Mouse (Mus musculus) lung, postnatal 0 days (tissue): ENCODE data around the gene Tnfrsf1a. TPM values are rescaled to one million over a fixed set of nuclear protein-coding genes. Genes with fewer than 3 reads are reported as not detected.

Source experiments
- ATAC-seq: fragments of 200-750 bp; cut with Nextera tagmentation; 2 replicates; pipeline ENCODE4 v1.8.0; 2017; ENCODE audit warnings: moderate library complexity
- DNase-seq: peaks from one replicate; pipeline ENCODE4 v3.0.0-alpha.2; 2016; ENCODE audit warnings: low spot score
- H3K27ac ChIP-seq: fragments of 300-500 bp; sonication (generic); 2 replicates; pipeline ENCODE4 v1.5.1; 2014; ENCODE audit warnings: antibody characterized with exemption, mild to moderate bottlenecking, low read length, mixed read lengths
- H3K27me3 ChIP-seq: fragments of 300-500 bp; sonication (generic); replicated peaks from 2 replicates; pipeline ENCODE4 v1.6.1; 2014; ENCODE audit warnings: low read length, mixed read lengths; ENCODE audit not compliant: insufficient read depth
- H3K36me3 ChIP-seq: fragments of 300-500 bp; sonication (generic); 2 replicates; pipeline ENCODE4 v1.6.1; 2014; ENCODE audit warnings: low read length, mixed read lengths; ENCODE audit not compliant: insufficient read depth
- H3K4me1 ChIP-seq: fragments of 300-500 bp; sonication (generic); 2 replicates; pipeline ENCODE4 v1.6.1; 2014; ENCODE audit warnings: antibody characterized with exemption, low read depth, low read length, mixed read lengths; ENCODE audit not compliant: insufficient read depth
- H3K4me2 ChIP-seq: fragments of 300-500 bp; sonication (generic); replicated peaks from 2 replicates; pipeline ENCODE4 v1.6.1; 2014; ENCODE audit warnings: low read depth, mild to moderate bottlenecking, low read length, moderate library complexity, mixed read lengths
- H3K4me3 ChIP-seq: fragments of 300-500 bp; sonication (generic); 2 replicates; pipeline ENCODE4 v1.5.1; 2014; ENCODE audit warnings: low read depth, low read length
- H3K9ac ChIP-seq: fragments of 300-500 bp; sonication (generic); replicated peaks from 2 replicates; pipeline ENCODE4 v1.6.1; 2014; ENCODE audit warnings: low read depth, mild to moderate bottlenecking
- H3K9me3 ChIP-seq: fragments of 300-500 bp; sonication (generic); 2 replicates; pipeline ENCODE4 v1.6.1; 2016; ENCODE audit warnings: low read length, mixed read lengths
- CTCF ChIP-seq: IDR thresholded peaks from 2 replicates; pipeline ENCODE4 v1.5.1; 2016; ENCODE audit warnings: antibody characterized with exemption, mild to moderate bottlenecking
- EP300 ChIP-seq: IDR thresholded peaks from 2 replicates; pipeline ENCODE4 v1.6.1; 2016; ENCODE audit warnings: antibody characterized with exemption, mild to moderate bottlenecking, control low read depth
- WGBS: fragments of 180-500 bp; shearing (Covaris S2); extraction: QIAGEN DNeasy Blood & Tissue Kit; methylation state at CpG from one replicate; pipeline ENCODE4 v1.1.7; 2014; 5-methylcytosine and 5-hydroxymethylcytosine counted together
- polyA plus RNA-seq: library from polyadenylated mRNA; unstranded; fragments of >200 nt; fragmentation: Nextera tagmentation; extraction: Ambion mirVana; gene quantifications from 2 replicates; pipeline ENCODE4 v1.2.1, GENCODE M21; 2015

The Tnfrsf1a gene
- polyA plus RNA-seq, 1 experiment from 2014 or later = 108 TPM

DNA sequence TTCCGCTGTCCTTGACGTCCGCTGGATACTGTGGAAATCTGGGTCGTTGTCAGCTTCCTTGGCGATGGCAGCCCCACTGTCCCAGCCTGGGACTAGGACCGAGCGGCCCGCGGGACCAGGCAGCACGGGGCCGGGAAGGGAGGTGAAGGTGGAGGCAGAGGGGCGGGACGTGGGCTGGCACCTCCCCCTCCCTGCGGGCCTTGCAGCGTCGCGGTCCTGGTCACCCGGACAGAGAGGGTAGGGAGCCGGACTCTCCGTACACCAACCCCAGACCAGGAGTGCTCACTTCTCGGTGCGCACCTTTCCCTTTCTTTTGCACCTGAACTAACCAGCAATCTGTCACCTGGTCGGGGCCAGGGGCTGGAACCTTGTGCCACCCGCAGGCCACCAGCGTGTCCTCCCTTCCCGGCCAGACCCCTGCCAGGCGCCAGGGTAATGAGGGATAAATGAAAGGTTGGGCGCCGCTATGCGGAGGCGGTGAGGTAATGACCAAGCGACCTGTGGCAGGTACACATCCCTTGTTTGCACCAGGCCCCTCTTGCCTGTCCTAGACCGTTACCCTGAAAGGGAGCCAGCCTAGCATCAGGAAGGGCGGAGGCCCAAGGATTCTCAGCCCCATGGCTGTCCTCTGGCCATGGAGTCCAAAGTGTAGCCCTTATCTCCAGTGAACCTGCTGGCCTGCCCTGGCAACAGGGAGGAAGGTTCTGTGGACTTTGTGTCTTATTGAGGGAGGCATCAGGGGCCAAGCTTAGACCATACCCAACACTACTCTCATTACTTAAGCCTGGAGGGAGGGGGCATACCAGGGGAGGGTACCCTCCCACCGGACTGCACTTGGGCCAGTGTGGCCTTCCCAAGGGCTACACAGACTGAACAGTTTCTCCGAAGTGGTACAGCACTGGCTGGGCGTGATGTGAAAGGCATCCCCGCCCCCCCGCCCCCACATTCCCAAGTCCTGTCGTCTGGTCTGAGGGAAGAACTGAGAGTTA, 31.5 kb downstream of the Tnfrsf1a start, which contains the start of gene Plekhg6:
TSS of gene Plekhg6 (minus strand) at position 422 of the 989 bp plus-strand sequence.
- TF ChIP-seq EP300 = no peak
- peak; percentile 9; the same call in 1 of the 2 replicates for TF ChIP-seq CTCF
- Histone ChIP-seq H3K36me3 (no peaks in the 10 kb centered on the region), H3K27ac (no peak within 1 kb of the TSS), H3K4me1 (peaks cover 16% of the 10 kb centered on the region; the same call in 1 of the 2 replicates), H3K4me2 (peak within 1 kb of the TSS; percentile 63), H3K27me3 (peaks cover 10% of the 10 kb centered on the region; the same call in 1 of the 2 replicates), H3K4me3 (peak within 1 kb of the TSS; percentile 28), H3K9me3 (no peaks in the 10 kb centered on the region), H3K9ac (no peak within 1 kb of the TSS)
- DNase-seq (peak; percentile 61), ATAC-seq (peak; percentile 76)
- 12% methylated on average over 35 of the region's 40 CpGs for WGBS

- 68% methylated on average over 2 of the region's 2 CpGs for WGBS
- no peaks in the 10 kb centered on the region for H3K36me3 ChIP-seq
- no peak overlapping the region for H3K4me3 ChIP-seq
- no peak overlapping the region for H3K27ac ChIP-seq
- ATAC-seq = no peak
- no peaks in the 10 kb centered on the region for H3K9me3 ChIP-seq
- TF ChIP-seq EP300 (no peak), CTCF (no peak)
- H3K4me1 ChIP-seq = peaks cover 16% of the 10 kb centered on the region; the same call in 1 of the 2 replicates
- peaks cover 10% of the 10 kb centered on the region; the same call in 1 of the 2 replicates for H3K27me3 ChIP-seq
- no peak for DNase-seq
- no peak overlapping the region for H3K9ac ChIP-seq
- no peak overlapping the region for H3K4me2 ChIP-seq
These were observed 32.9 kb downstream of the Tnfrsf1a start for GRCm38 (mm10) chr6:125382024-125382423.

DNA sequence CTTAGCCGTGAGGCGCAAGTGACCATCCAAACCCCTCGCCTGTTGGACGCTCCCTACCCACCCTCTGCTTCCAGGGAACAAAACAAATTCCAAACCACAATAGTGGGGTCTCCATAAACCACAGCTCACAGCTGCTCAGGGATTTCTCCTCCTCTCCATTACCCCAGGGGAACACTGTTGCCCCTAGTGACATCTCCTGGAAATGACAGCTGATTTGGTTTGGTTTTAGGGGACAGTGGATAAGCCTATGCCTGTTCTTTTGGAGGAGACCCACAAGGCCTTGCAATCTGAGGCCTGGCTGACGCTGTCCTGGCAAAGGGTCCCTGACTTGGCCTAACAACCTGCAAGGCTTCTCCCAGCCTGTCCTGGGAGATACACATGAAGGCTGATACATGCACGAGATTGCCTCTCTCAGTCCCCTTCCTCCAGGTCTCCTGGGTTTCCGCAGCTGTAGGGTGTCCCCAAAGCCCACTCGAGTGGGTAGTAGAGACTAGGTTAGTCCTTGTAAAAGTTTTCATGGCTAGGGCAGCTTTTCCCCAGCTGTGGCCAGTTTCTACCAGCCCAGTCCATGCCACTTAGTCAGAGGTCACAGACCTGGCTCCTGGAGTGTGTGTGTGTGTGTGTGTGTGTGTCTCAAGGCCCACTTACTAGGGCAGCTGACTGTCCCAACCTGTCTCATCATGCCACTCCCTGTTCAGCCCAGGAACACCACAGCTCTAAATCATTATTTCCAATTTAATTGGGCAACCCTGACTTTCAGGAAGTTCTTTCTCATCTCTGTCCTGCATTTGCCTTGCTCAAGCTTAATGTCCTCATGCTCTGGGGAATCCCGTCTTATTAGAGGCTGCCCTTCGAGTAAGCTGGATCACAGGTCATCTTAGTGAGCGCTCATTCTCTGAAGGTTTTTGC, 36.2 kb downstream of the Tnfrsf1a start:
- H3K4me2 ChIP-seq = no peak overlapping the region
- no peak for TF ChIP-seq EP300
- peak; percentile 77 for TF ChIP-seq CTCF
- no peak overlapping the region for H3K9ac ChIP-seq
- no peaks in the 10 kb centered on the region for H3K9me3 ChIP-seq
- H3K36me3 ChIP-seq = no peaks in the 10 kb centered on the region
- H3K4me3 ChIP-seq = no peak overlapping the region
- DNase-seq (no peak), ATAC-seq (no peak)
- H3K27ac ChIP-seq = no peak overlapping the region
- 0 out of 2 replicates have a peak, but pooled peaks cover 6% of the 10 kb centered on the region for H3K27me3 ChIP-seq
- WGBS = 67% methylated on average over 11 of the region's 11 CpGs
- no peaks in the 10 kb centered on the region; the same call in 1 of the 2 replicates for H3K4me1 ChIP-seq

GRCm38 (mm10) chr6:125386080-125386479, 36.9 kb downstream of the Tnfrsf1a start:
- Histone ChIP-seq H3K36me3 (no peaks in the 10 kb centered on the region), H3K27me3 (0 out of 2 replicates have a peak, but pooled peaks cover 6% of the 10 kb centered on the region), H3K4me3 (no peak overlapping the region), H3K9ac (no peak overlapping the region), H3K4me2 (no peak overlapping the region), H3K4me1 (no peaks in the 10 kb centered on the region), H3K27ac (no peak overlapping the region), H3K9me3 (no peaks in the 10 kb centered on the region)
- WGBS = 58% methylated on average over 6 of the region's 6 CpGs
- TF ChIP-seq EP300 = no peak
- no peak for TF ChIP-seq CTCF
- ATAC-seq (no peak), DNase-seq (no peak)

DNA sequence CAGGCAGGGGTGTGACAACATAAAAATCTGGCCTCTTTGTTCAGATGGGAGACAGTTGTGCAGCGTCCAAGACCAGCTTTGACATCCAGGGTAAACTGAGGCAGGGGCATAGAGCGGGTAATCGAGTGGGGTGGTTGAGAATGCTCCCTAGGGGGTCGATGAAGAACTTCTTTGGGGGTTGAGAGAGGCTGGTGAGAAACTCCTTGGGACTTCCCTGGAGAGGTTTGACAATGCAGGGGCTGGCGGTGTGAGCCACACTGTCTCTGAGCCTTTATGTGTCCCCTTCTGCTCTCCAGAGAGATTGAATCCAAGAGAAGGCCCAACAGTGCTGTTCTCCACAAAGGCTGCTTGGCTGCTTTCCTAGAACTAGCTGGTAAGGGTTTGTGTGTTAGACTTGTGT, 40.7 kb downstream of the Tnfrsf1a start:
- Histone ChIP-seq H3K36me3 (no peaks in the 10 kb centered on the region), H3K4me2 (no peak overlapping the region), H3K9ac (no peak overlapping the region), H3K9me3 (no peaks in the 10 kb centered on the region), H3K4me3 (no peak overlapping the region), H3K27me3 (no peaks in the 10 kb centered on the region), H3K27ac (no peak overlapping the region), H3K4me1 (no peaks in the 10 kb centered on the region)
- 79% methylated on average over 5 of the region's 5 CpGs for WGBS
- TF ChIP-seq CTCF (no peak), EP300 (no peak)
- DNase-seq (no peak), ATAC-seq (no peak)
